Mouse (Mus musculus) MEL (cell line): Measurements from ENCODE around the gene Osbpl3. TPM values are rescaled to one million over a fixed set of nuclear protein-coding genes. Genes with fewer than 3 reads are reported as not detected.

Experiments
- DNase-seq: peaks from one replicate; pipeline ENCODE4 v3.0.0; 2011; ENCODE audit warnings: low read depth, low spot score
- H3K27ac ChIP-seq: 2 replicates; pipeline ENCODE4 v1.5.1; 2012; ENCODE audit warnings: low read depth, mild to moderate bottlenecking, control low read depth, low read length, moderate library complexity; ENCODE audit not compliant: control insufficient read depth
- H3K27me3 ChIP-seq, 2 experiments: fragments of 150-350 bp in 1 of 2; sonication (generic) in 1 of 2; 2 replicates each; pipeline ENCODE4 v1.6.1; 2012; ENCODE audit warnings: low read length in 2 of 2, mild to moderate bottlenecking in 2 of 2, improper control_type of control experiment in 1 of 2, moderate library complexity in 1 of 2; ENCODE audit not compliant: insufficient read depth in 2 of 2, control insufficient read depth in 1 of 2
- H3K36me3 ChIP-seq, 2 experiments: 2 replicates each; pipeline ENCODE4 v1.6.1; 2012 to 2014; ENCODE audit warnings: low read length in 2 of 2, improper control_type of control experiment in 1 of 2, inconsistent platforms in 1 of 2, mild to moderate bottlenecking in 1 of 2; ENCODE audit not compliant: insufficient read depth in 2 of 2, control insufficient read depth in 1 of 2
- H3K4me1 ChIP-seq, 2 experiments: fragments of 150-350 bp in 1 of 2; sonication (generic) in 1 of 2; 2 replicates each; pipeline ENCODE4 v1.6.1; 2012; ENCODE audit warnings: low read length in 2 of 2, improper control_type of control experiment in 1 of 2, mild to moderate bottlenecking in 1 of 2; ENCODE audit not compliant: insufficient read depth in 2 of 2, control insufficient read depth in 1 of 2
- H3K4me3 ChIP-seq, 2 experiments: fragments of 150-350 bp in 1 of 2; sonication (generic) in 1 of 2; 2 replicates each; pipeline ENCODE4 v1.5.1; 2012; ENCODE audit warnings: low read depth in 2 of 2, low read length in 2 of 2, mild to moderate bottlenecking in 2 of 2, moderate library complexity in 2 of 2, control low read depth in 1 of 2, improper control_type of control experiment in 1 of 2; ENCODE audit not compliant: control insufficient read depth in 1 of 2, insufficient read depth in 1 of 2
- H3K79me2 ChIP-seq: 2 replicates; pipeline ENCODE4 v1.6.1; 2012; ENCODE audit warnings: mild to moderate bottlenecking, low read length, moderate library complexity; ENCODE audit not compliant: control insufficient read depth, poor library complexity, insufficient read depth
- H3K9ac ChIP-seq: 2 replicates; pipeline ENCODE4 v1.6.1; 2012; ENCODE audit warnings: low read depth, mild to moderate bottlenecking, control low read depth, low read length, moderate library complexity; ENCODE audit not compliant: control insufficient read depth, poor library complexity, severe bottlenecking
- H3K9me3 ChIP-seq: fragments of 150-350 bp; sonication (generic); replicated peaks from 2 replicates; pipeline ENCODE4 v1.6.1; 2012; ENCODE audit warnings: mild to moderate bottlenecking, low read length, improper control_type of control experiment, moderate library complexity; ENCODE audit not compliant: insufficient read depth
- CTCF ChIP-seq, 3 experiments: IDR thresholded peaks in 2 of 3; conservative IDR thresholded peaks in 1 of 3; 2 replicates each; pipeline ENCODE4 v1.5.1; 2011 to 2012; ENCODE audit warnings: low read length in 3 of 3, low read depth in 2 of 3, mild to moderate bottlenecking in 2 of 3, improper control_type of control experiment in 1 of 3, inconsistent platforms in 1 of 3, mixed read lengths in 1 of 3, moderate library complexity in 1 of 3; ENCODE audit not compliant: control insufficient read depth in 1 of 3, insufficient read depth in 1 of 3, poor library complexity in 1 of 3, severe bottlenecking in 1 of 3
- E2F4 ChIP-seq: IDR thresholded peaks from 2 replicates; pipeline ENCODE4 v1.6.1; 2011; ENCODE audit warnings: low read depth, low read length, improper control_type of control experiment, borderline replicate concordance
- ELF1 ChIP-seq: IDR thresholded peaks from 2 replicates; pipeline ENCODE4 v1.6.1; 2014; ENCODE audit warnings: low read depth, mild to moderate bottlenecking, inconsistent platforms, low read length, improper control_type of control experiment, moderate library complexity
- GABPA ChIP-seq: IDR thresholded peaks from 2 replicates; pipeline ENCODE4 v1.6.1; 2012; ENCODE audit warnings: low read depth, mild to moderate bottlenecking, inconsistent platforms, low read length, improper control_type of control experiment, moderate library complexity
- GATA1 ChIP-seq: IDR thresholded peaks from 2 replicates; pipeline ENCODE4 v1.6.1; 2011; ENCODE audit warnings: low read depth, low read length, improper control_type of control experiment
- HCFC1 ChIP-seq: IDR thresholded peaks from 2 replicates; pipeline ENCODE4 v1.6.1; 2012; ENCODE audit warnings: low read depth, mild to moderate bottlenecking, inconsistent platforms, low read length, improper control_type of control experiment, moderate library complexity
- JUND ChIP-seq: IDR thresholded peaks from 2 replicates; pipeline ENCODE4 v1.6.1; 2011; ENCODE audit warnings: low read depth, mild to moderate bottlenecking, improper control_type of control experiment, low read length
- KAT2A ChIP-seq: conservative IDR thresholded peaks from 2 replicates; pipeline ENCODE4 v1.6.1; 2012; ENCODE audit warnings: low read depth, low read length, improper control_type of control experiment, inconsistent platforms
- MAFK ChIP-seq: IDR thresholded peaks from 2 replicates; pipeline ENCODE4 v1.6.1; 2011; ENCODE audit warnings: low read depth, mild to moderate bottlenecking, low read length, improper control_type of control experiment, borderline replicate concordance
- MEF2A ChIP-seq: IDR thresholded peaks from 2 replicates; pipeline ENCODE4 v1.6.1; 2014; ENCODE audit warnings: low read depth, mild to moderate bottlenecking, inconsistent platforms, low read length, improper control_type of control experiment; ENCODE audit not compliant: poor library complexity, insufficient replicate concordance, severe bottlenecking; ENCODE audit errors: extremely low read depth
- MYB ChIP-seq: IDR thresholded peaks from 2 replicates; pipeline ENCODE4 v1.6.1; 2011; ENCODE audit warnings: mild to moderate bottlenecking, low read depth, low read length, improper control_type of control experiment
- MYC ChIP-seq: IDR thresholded peaks from 2 replicates; pipeline ENCODE4 v1.6.1; 2011; ENCODE audit warnings: low read depth, mild to moderate bottlenecking, low read length, improper control_type of control experiment, moderate library complexity
- NELFE ChIP-seq: IDR thresholded peaks from 2 replicates; pipeline ENCODE4 v1.6.1; 2011; ENCODE audit warnings: low read depth, low read length, improper control_type of control experiment
- NRF1 ChIP-seq: IDR thresholded peaks from 2 replicates; pipeline ENCODE4 v1.6.1; 2014; ENCODE audit warnings: low read depth, mild to moderate bottlenecking, inconsistent platforms, low read length, improper control_type of control experiment, moderate library complexity; ENCODE audit not compliant: poor library complexity, insufficient read depth, severe bottlenecking
- POLR2A ChIP-seq, 2 experiments: IDR thresholded peaks; 2 replicates each; pipeline ENCODE4 v1.6.1; 2011 to 2012; ENCODE audit warnings: low read length in 2 of 2, mild to moderate bottlenecking in 2 of 2, control low read depth in 1 of 2, improper control_type of control experiment in 1 of 2, low read depth in 1 of 2, moderate library complexity in 1 of 2; ENCODE audit not compliant: control insufficient read depth in 1 of 2, insufficient read depth in 1 of 2, poor library complexity in 1 of 2
- POLR2AphosphoS2 ChIP-seq: IDR thresholded peaks from 2 replicates; pipeline ENCODE4 v1.6.1; 2011; ENCODE audit warnings: low read length, improper control_type of control experiment
- POLR2AphosphoS5 ChIP-seq: IDR thresholded peaks from 2 replicates; pipeline ENCODE4 v1.6.1; 2012; ENCODE audit warnings: low read depth, borderline replicate concordance, mild to moderate bottlenecking, inconsistent platforms, low read length, moderate library complexity, mixed read lengths
- RAD21 ChIP-seq: IDR thresholded peaks from 2 replicates; pipeline ENCODE4 v1.6.1; 2011; ENCODE audit warnings: mild to moderate bottlenecking, low read depth, low read length, improper control_type of control experiment
- RCOR1 ChIP-seq: IDR thresholded peaks from 2 replicates; pipeline ENCODE4 v1.6.1; 2012; ENCODE audit warnings: low read depth, mild to moderate bottlenecking, inconsistent platforms, low read length, improper control_type of control experiment
- SIN3A ChIP-seq: IDR thresholded peaks from 2 replicates; pipeline ENCODE4 v1.6.1; 2012; ENCODE audit warnings: low read length, improper control_type of control experiment, inconsistent platforms
- TAL1 ChIP-seq: IDR thresholded peaks from 2 replicates; pipeline ENCODE4 v1.6.1; 2012; ENCODE audit warnings: mild to moderate bottlenecking, inconsistent platforms, low read length, moderate library complexity, mixed read lengths
- TBP ChIP-seq: IDR thresholded peaks from 2 replicates; pipeline ENCODE4 v1.8.0; 2011; ENCODE audit warnings: low read depth, low read length, improper control_type of control experiment
- TCF12 ChIP-seq: IDR thresholded peaks from 2 replicates; pipeline ENCODE4 v1.6.1; 2014; ENCODE audit warnings: low read depth, mild to moderate bottlenecking, inconsistent platforms, low read length, improper control_type of control experiment, moderate library complexity
- USF1 ChIP-seq: IDR thresholded peaks from 2 replicates; pipeline ENCODE4 v1.6.1; 2014; ENCODE audit warnings: low read depth, mild to moderate bottlenecking, inconsistent platforms, low read length, improper control_type of control experiment, moderate library complexity
- USF2 ChIP-seq, 2 experiments: IDR thresholded peaks; 2 replicates each; pipeline ENCODE4 v1.6.1; 2011 to 2012; ENCODE audit warnings: improper control_type of control experiment in 2 of 2, low read length in 2 of 2, borderline replicate concordance in 1 of 2, inconsistent platforms in 1 of 2, low read depth in 1 of 2, mild to moderate bottlenecking in 1 of 2; ENCODE audit not compliant: insufficient read depth in 1 of 2
- ZKSCAN1 ChIP-seq: IDR thresholded peaks from 2 replicates; pipeline ENCODE4 v1.6.1; 2012; ENCODE audit warnings: low read depth, mild to moderate bottlenecking, inconsistent platforms, low read length, improper control_type of control experiment, moderate library complexity
- ZMIZ1 ChIP-seq: IDR thresholded peaks from 2 replicates; pipeline ENCODE4 v1.6.1; 2012; ENCODE audit warnings: low read depth, mild to moderate bottlenecking, inconsistent platforms, low read length, improper control_type of control experiment, moderate library complexity
- ZNF384 ChIP-seq: IDR thresholded peaks from 2 replicates; pipeline ENCODE4 v1.6.1; 2012; ENCODE audit warnings: low read depth, mild to moderate bottlenecking, inconsistent platforms, low read length, improper control_type of control experiment
- polyA plus RNA-seq, 2 experiments: library from polyadenylated mRNA; stranded (reverse) in 1 of 2; unstranded in 1 of 2; fragments of >175 nt in 1 of 2; fragments of >200 nt in 1 of 2; gene quantifications; 2 replicates each; pipeline versions ENCODE4 v1.2.1 to v1.2.4; 2012; ENCODE audit warnings: low replicate concordance in 2 of 2, low read depth in 1 of 2; ENCODE audit not compliant: insufficient read length in 2 of 2, insufficient read depth in 1 of 2, missing spikeins in 1 of 2
- total RNA-seq: library from RNA; depleted of rRNA; stranded (reverse); fragments of 300-350 nt; gene quantifications from 2 replicates; pipeline ENCODE4 v1.2.3, GENCODE M21; 2012

The Osbpl3 gene
- total and polyA plus RNA-seq, 3 experiments = 4.9 to 5.6 TPM; not detected in 1

DNA sequence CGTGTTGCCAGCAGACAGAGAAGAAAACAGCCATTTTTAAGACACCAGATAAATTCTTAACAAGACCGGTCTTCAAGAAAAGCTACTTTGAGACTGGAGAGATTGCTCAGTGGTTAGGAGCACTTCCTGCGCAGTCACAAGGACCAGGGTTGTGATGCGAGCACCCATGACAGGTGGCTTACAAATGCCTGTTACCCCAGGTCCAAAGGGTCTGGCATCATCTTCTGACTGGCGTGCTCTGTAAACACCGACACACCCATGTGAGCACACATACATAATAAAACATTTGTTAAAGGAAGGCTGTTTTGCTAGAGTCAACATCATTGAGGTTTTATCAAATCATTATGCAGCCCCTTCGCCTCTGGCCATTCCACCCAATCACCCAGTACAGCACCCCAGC is 176.4 kb downstream of the Osbpl3 start:
- H3K79me2 ChIP-seq = no peaks in the 10 kb centered on the region
- no peak overlapping the region for H3K27ac ChIP-seq
- no peaks in the 10 kb centered on the region for H3K36me3 ChIP-seq
- TF ChIP-seq MAFK = no peak
- no peak for TF ChIP-seq GABPA
- TF ChIP-seq TAL1 = no peak
- TF ChIP-seq ELF1 = no peak
- TF ChIP-seq KAT2A = no peak
- TF ChIP-seq RCOR1 = no peak
- no peak for TF ChIP-seq CTCF (IDR thresholded peaks at IDR 0.05 in 2 of 3, conservative IDR thresholded peaks at IDR 0.05 in 1 of 3; ENCODE audit: control insufficient read depth in 1 of 3, insufficient read depth in 1 of 3, low read depth in 2 of 3, low read length in 3 of 3, poor library complexity in 1 of 3, severe bottlenecking in 1 of 3)
- no peak for TF ChIP-seq GATA1
- no peak for TF ChIP-seq NELFE
- no peak for TF ChIP-seq ZNF384
- TF ChIP-seq TBP = no peak
- no peak for TF ChIP-seq MEF2A
- TF ChIP-seq TCF12 = no peak
- no peak for TF ChIP-seq POLR2A (IDR thresholded peaks at IDR 0.05; ENCODE audit: control insufficient read depth in 1 of 2, insufficient read depth in 1 of 2, low read depth in 1 of 2, low read length in 2 of 2, poor library complexity in 1 of 2)
- TF ChIP-seq USF2 (IDR thresholded peaks at IDR 0.05; ENCODE audit: borderline replicate concordance in 1 of 2, insufficient read depth in 1 of 2, low read depth in 1 of 2, low read length in 2 of 2) = no peak
- no peak for TF ChIP-seq JUND
- TF ChIP-seq HCFC1 = no peak
- TF ChIP-seq E2F4 = no peak
- H3K4me1 ChIP-seq = no peaks in the 10 kb centered on the region
- peaks cover 0 to 2% of the 10 kb centered on the region in 2 experiments; a peak in 1 of 4 replicates for H3K27me3 ChIP-seq
- no peak overlapping the region for H3K4me3 ChIP-seq
- no peak overlapping the region for H3K9ac ChIP-seq
- no peak for DNase-seq
- H3K9me3 ChIP-seq = no peaks in the 10 kb centered on the region

DNA sequence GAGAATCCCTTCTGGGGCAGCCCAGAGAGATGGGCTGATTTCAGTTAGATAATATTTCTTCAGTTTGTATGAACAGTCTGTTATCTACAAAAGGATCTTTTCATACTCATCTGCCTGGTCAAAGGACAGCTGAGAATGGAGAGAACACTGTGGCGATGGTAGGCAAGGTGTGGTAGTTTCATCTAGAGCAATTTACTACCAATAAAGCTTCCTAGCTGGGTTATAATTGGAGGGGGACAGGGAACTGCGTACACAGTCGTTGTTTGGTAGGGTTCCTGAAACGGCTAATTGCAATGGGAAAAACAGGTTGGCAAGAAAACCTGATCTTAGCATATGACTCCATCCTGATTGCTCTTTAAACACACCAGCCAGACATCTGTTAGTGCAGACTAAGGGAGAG is 182.1 kb downstream of the Osbpl3 start:
- peaks cover 0 to 2% of the 10 kb centered on the region in 2 experiments; a peak in 1 of 4 replicates for H3K27me3 ChIP-seq
- H3K9ac ChIP-seq = no peak overlapping the region
- no peaks in the 10 kb centered on the region for H3K9me3 ChIP-seq
- no peaks in the 10 kb centered on the region for H3K4me1 ChIP-seq
- no peaks in the 10 kb centered on the region for H3K79me2 ChIP-seq
- no peaks in the 10 kb centered on the region for H3K36me3 ChIP-seq
- no peak for DNase-seq
- no peak overlapping the region for H3K27ac ChIP-seq
- TF ChIP-seq SIN3A = no peak
- no peak for TF ChIP-seq RAD21
- TF ChIP-seq NRF1 = no peak
- TF ChIP-seq MYB = no peak
- no peak for TF ChIP-seq USF2 (IDR thresholded peaks at IDR 0.05; ENCODE audit: borderline replicate concordance in 1 of 2, insufficient read depth in 1 of 2, low read depth in 1 of 2, low read length in 2 of 2)
- TF ChIP-seq MYC = no peak
- no peak for TF ChIP-seq ELF1
- no peak for TF ChIP-seq ZKSCAN1
- TF ChIP-seq POLR2A (IDR thresholded peaks at IDR 0.05; ENCODE audit: control insufficient read depth in 1 of 2, insufficient read depth in 1 of 2, low read depth in 1 of 2, low read length in 2 of 2, poor library complexity in 1 of 2) = no peak
- no peak for TF ChIP-seq TAL1
- no peak for TF ChIP-seq POLR2AphosphoS5
- no peak for TF ChIP-seq POLR2AphosphoS2
- no peak for TF ChIP-seq E2F4
- TF ChIP-seq ZMIZ1 = no peak
- TF ChIP-seq TCF12 = no peak
- TF ChIP-seq JUND = no peak
- TF ChIP-seq USF1 = no peak
- TF ChIP-seq, all 39 proteins: peak for 0
- no peak overlapping the region for H3K4me3 ChIP-seq
